Mouse (Mus musculus) limb, embryonic 10.5 days (tissue): ENCODE results near the gene Eme1. TPM values are rescaled to one million over a fixed set of nuclear protein-coding genes. Genes with fewer than 3 reads are reported as not detected.
"Not testable (repeated sequence)": the region's sequence is repeated elsewhere in the genome, so short reads cannot be mapped to it uniquely, and the experiment has no call there.

Experiments
- DNase-seq: peaks from one replicate; pipeline ENCODE4 v3.0.0-alpha.2; 2017; ENCODE audit warnings: low spot score
- H3K27ac ChIP-seq: fragments of 300-500 bp; sonication (generic); 2 replicates; pipeline ENCODE4 v1.5.1; 2016; ENCODE audit warnings: mild to moderate bottlenecking
- H3K27me3 ChIP-seq: fragments of 300-500 bp; sonication (generic); 2 replicates; pipeline ENCODE4 v1.6.1; 2016; ENCODE audit warnings: low read depth, mild to moderate bottlenecking; ENCODE audit not compliant: poor library complexity, severe bottlenecking
- H3K36me3 ChIP-seq: fragments of 300-500 bp; sonication (generic); 2 replicates; pipeline ENCODE4 v1.6.1; 2016; ENCODE audit warnings: mild to moderate bottlenecking, moderate library complexity
- H3K4me1 ChIP-seq: fragments of 300-500 bp; sonication (generic); 2 replicates; pipeline ENCODE4 v1.6.1; 2016
- H3K4me3 ChIP-seq: fragments of 300-500 bp; sonication (generic); 2 replicates; pipeline ENCODE4 v1.5.1; 2016; ENCODE audit warnings: mild to moderate bottlenecking, moderate library complexity
- H3K9me3 ChIP-seq: fragments of 300-500 bp; sonication (generic); replicated peaks from 2 replicates; pipeline ENCODE4 v1.6.1; 2016; ENCODE audit warnings: mild to moderate bottlenecking
- WGBS: fragments of 180-500 bp; shearing (Covaris S2); methylation state at CpG from one replicate; pipeline ENCODE4 v1.1.7; 2016; 5-methylcytosine and 5-hydroxymethylcytosine counted together
- polyA plus RNA-seq: library from polyadenylated mRNA; unstranded; fragments of >200 nt; fragmentation: Nextera tagmentation; extraction: Ambion mirVana; gene quantifications from 2 replicates; pipeline ENCODE4 v1.2.1, GENCODE M21; 2016

Gene Eme1
- polyA plus RNA-seq, 1 experiment from 2014 or later, result 62.2 TPM

- Histone ChIP-seq H3K4me1 (peaks cover 38% of the 10 kb centered on the region), H3K9me3 (no peaks in the 10 kb centered on the region), H3K36me3 (peaks cover 15% of the 10 kb centered on the region), H3K27me3 (no peaks in the 10 kb centered on the region), H3K4me3 (peak overlapping the region; percentile 99), H3K27ac (peak overlapping the region; percentile 98)
- 36% methylated on average over 15 of the region's 15 CpGs for WGBS
- DNase-seq, result no peak
These were observed 23.9 kb upstream of the Eme1 start for GRCm38 (mm10) chr11:94677607-94678145.

- no peaks in the 10 kb centered on the region for H3K9me3 ChIP-seq
- H3K27me3 ChIP-seq, result no peaks in the 10 kb centered on the region
- peak within 1 kb of the TSS; percentile 98 for H3K27ac ChIP-seq
- under 1% methylated on average over 82 of the region's 82 CpGs for WGBS
- H3K36me3 ChIP-seq, result peaks cover 15% of the 10 kb centered on the region
- H3K4me3 ChIP-seq, result peak within 1 kb of the TSS; percentile 99
- H3K4me1 ChIP-seq, result peaks cover 38% of the 10 kb centered on the region
- DNase-seq, result peak; percentile 93
These were observed 23.2 kb upstream of the Eme1 start, which contains the start of gene Xylt2 for GRCm38 (mm10) chr11:94676754-94677606. Xylt2 (minus strand) TSS chr11:94677515.

GRCm38 (mm10) chr11:94676308-94676707 is 22.5 kb upstream of the Eme1 start:
- H3K36me3 ChIP-seq, result peaks cover 15% of the 10 kb centered on the region
- 47% methylated on average over 4 of the region's 4 CpGs for WGBS
- peaks cover 38% of the 10 kb centered on the region for H3K4me1 ChIP-seq
- peak overlapping the region; percentile 99 for H3K4me3 ChIP-seq
- no peaks in the 10 kb centered on the region for H3K9me3 ChIP-seq
- H3K27ac ChIP-seq, result peak overlapping the region; percentile 98
- no peaks in the 10 kb centered on the region for H3K27me3 ChIP-seq
- no peak for DNase-seq

- H3K27me3 ChIP-seq, result no peaks in the 10 kb centered on the region
- no peaks in the 10 kb centered on the region for H3K9me3 ChIP-seq
- H3K4me3 ChIP-seq, result 0 out of 2 replicates have a peak overlapping the region, but pooled peaks have one; percentile 99
- H3K4me1 ChIP-seq, result peaks cover 38% of the 10 kb centered on the region
- no peak overlapping the region for H3K27ac ChIP-seq
- DNase-seq, result no peak
- WGBS, result 88% methylated on average over 5 of the region's 5 CpGs
- H3K36me3 ChIP-seq, result peaks cover 23% of the 10 kb centered on the region
These were observed 21.7 kb upstream of the Eme1 start for GRCm38 (mm10) chr11:94675446-94675845.

GRCm38 (mm10) chr11:94674984-94675383 is 21.2 kb upstream of the Eme1 start:
- 90% methylated on average over 5 of the region's 5 CpGs for WGBS
- Histone ChIP-seq H3K9me3 (no peaks in the 10 kb centered on the region), H3K36me3 (peaks cover 27% of the 10 kb centered on the region), H3K4me3 (no peak overlapping the region), H3K4me1 (peaks cover 38% of the 10 kb centered on the region), H3K27me3 (no peaks in the 10 kb centered on the region), H3K27ac (no peak overlapping the region)
- DNase-seq, result no peak

GRCm38 (mm10) chr11:94665281-94665680 is 11.5 kb upstream of the Eme1 start:
- Histone ChIP-seq H3K27ac (no peak overlapping the region), H3K9me3 (no peaks in the 10 kb centered on the region), H3K27me3 (no peaks in the 10 kb centered on the region), H3K4me3 (no peak overlapping the region), H3K4me1 (no peaks in the 10 kb centered on the region), H3K36me3 (peaks cover 98% of the 10 kb centered on the region)
- WGBS, result 93% methylated on average over 6 of the region's 6 CpGs
- DNase-seq, result no peak

- WGBS, result 75% methylated on average over 1 of the region's 1 CpGs
- H3K27ac ChIP-seq, result no peak overlapping the region
- no peak for DNase-seq
- H3K27me3 ChIP-seq, result no peaks in the 10 kb centered on the region
- no peaks in the 10 kb centered on the region for H3K4me1 ChIP-seq
- no peak overlapping the region for H3K4me3 ChIP-seq
- no peaks in the 10 kb centered on the region for H3K9me3 ChIP-seq
- H3K36me3 ChIP-seq, result peaks cover 95% of the 10 kb centered on the region
These were observed 7.6 kb upstream of the Eme1 start for GRCm38 (mm10) chr11:94661344-94661743.

- H3K36me3 ChIP-seq, result peaks cover 62% of the 10 kb centered on the region
- H3K4me3 ChIP-seq, result peak overlapping the region; percentile 71
- no peaks in the 10 kb centered on the region for H3K9me3 ChIP-seq
- peak overlapping the region; percentile 93; the same call in 1 of the 2 replicates for H3K27ac ChIP-seq
- H3K4me1 ChIP-seq, result peaks cover 14% of the 10 kb centered on the region
- DNase-seq, result no peak
- no peaks in the 10 kb centered on the region for H3K27me3 ChIP-seq
- 55% methylated on average over 8 of the region's 8 CpGs for WGBS
These were observed 791 bp downstream of the Eme1 start for GRCm38 (mm10) chr11:94652973-94653372.

- H3K4me1 ChIP-seq, result peaks cover 14% of the 10 kb centered on the region
- H3K27me3 ChIP-seq, H3K27ac ChIP-seq, H3K4me3 ChIP-seq, DNase-seq, H3K9me3 ChIP-seq: not testable (repeated sequence)
- WGBS, result 98% methylated on average over 7 of the region's 7 CpGs
- peaks cover 63% of the 10 kb centered on the region for H3K36me3 ChIP-seq
These were observed 2.5 kb downstream of the Eme1 start for GRCm38 (mm10) chr11:94651241-94651640.

GRCm38 (mm10) chr11:94646457-94646856 is 7.3 kb downstream of the Eme1 start:
- Histone ChIP-seq H3K27ac (no peak overlapping the region), H3K27me3 (no peaks in the 10 kb centered on the region), H3K9me3 (no peaks in the 10 kb centered on the region), H3K4me1 (no peaks in the 10 kb centered on the region), H3K4me3 (no peak overlapping the region), H3K36me3 (peaks cover 96% of the 10 kb centered on the region)
- WGBS, result 94% methylated on average over 4 of the region's 4 CpGs
- DNase-seq, result no peak

GRCm38 (mm10) chr11:94644461-94645219 is 9.1 kb downstream of the Eme1 start:
- Histone ChIP-seq H3K36me3 (peaks cover 98% of the 10 kb centered on the region), H3K27me3 (no peaks in the 10 kb centered on the region), H3K4me3 (no peak overlapping the region), H3K4me1 (no peaks in the 10 kb centered on the region), H3K9me3 (no peaks in the 10 kb centered on the region), H3K27ac (no peak overlapping the region)
- DNase-seq, result no peak
- 87% methylated on average over 8 of the region's 8 CpGs for WGBS

- Histone ChIP-seq H3K27ac (no peak overlapping the region), H3K27me3 (no peaks in the 10 kb centered on the region), H3K36me3 (peaks cover 83% of the 10 kb centered on the region), H3K4me3 (no peak overlapping the region), H3K4me1 (peaks cover 15% of the 10 kb centered on the region), H3K9me3 (no peaks in the 10 kb centered on the region)
- 88% methylated on average over 5 of the region's 5 CpGs for WGBS
- no peak for DNase-seq
These were observed 19.3 kb downstream of the Eme1 start for GRCm38 (mm10) chr11:94634431-94634830.

GRCm38 (mm10) chr11:94632988-94633387 is 20.8 kb downstream of the Eme1 start:
- Histone ChIP-seq H3K27me3 (no peaks in the 10 kb centered on the region), H3K36me3 (peaks cover 69% of the 10 kb centered on the region), H3K4me3 (no peak overlapping the region), H3K9me3 (no peaks in the 10 kb centered on the region), H3K4me1 (peaks cover 15% of the 10 kb centered on the region), H3K27ac (no peak overlapping the region)
- DNase-seq, result no peak
- 88% methylated on average over 8 of the region's 8 CpGs for WGBS
